Mouse (Mus musculus): ENCODE measurements around the gene Lta.

DNA sequence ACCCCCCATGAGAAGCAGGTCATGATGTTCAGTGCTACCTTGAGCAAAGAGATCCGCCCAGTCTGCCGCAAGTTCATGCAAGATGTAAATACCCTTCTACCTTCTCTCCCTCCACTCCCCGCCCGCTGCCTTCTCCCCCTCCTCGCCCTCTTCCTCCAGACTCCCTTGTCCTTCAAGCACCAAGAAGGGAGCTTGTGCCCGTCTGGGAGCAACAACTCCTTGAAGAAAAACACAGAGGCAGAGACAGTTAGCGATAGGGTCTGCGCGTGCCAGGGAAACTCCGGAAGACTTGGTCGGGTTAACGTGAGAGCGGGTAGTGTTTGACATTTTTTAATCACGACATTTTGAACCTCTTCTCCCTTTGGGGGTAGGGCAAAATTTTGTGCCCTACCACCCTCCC lies 43.8 kb upstream of the Lta start:
- no peak for TF ChIP-seq ZNF384 (IDR thresholded peaks at IDR 0.05; ENCODE audit: low read depth, low read length)
- TF ChIP-seq E2F4 (IDR thresholded peaks at IDR 0.05; ENCODE audit: borderline replicate concordance, low read depth, low read length) = no peak
- TF ChIP-seq CTCF (IDR thresholded peaks at IDR 0.05 in 2 of 3, conservative IDR thresholded peaks at IDR 0.05 in 1 of 3; ENCODE audit: control insufficient read depth in 1 of 3, insufficient read depth in 1 of 3, low read depth in 2 of 3, low read length in 3 of 3, poor library complexity in 1 of 3, severe bottlenecking in 1 of 3) = no peak
- no peak for TF ChIP-seq GABPA (IDR thresholded peaks at IDR 0.05; ENCODE audit: low read depth, low read length)
- no peak; a peak in 1 of 4 replicates for TF ChIP-seq POLR2A (IDR thresholded peaks at IDR 0.05; ENCODE audit: control insufficient read depth in 1 of 2, insufficient read depth in 1 of 2, low read depth in 1 of 2, low read length in 2 of 2, poor library complexity in 1 of 2)
